Mouse (Mus musculus): ENCODE data around the gene Ppp4r1. TPM values are rescaled to one million over a fixed set of nuclear protein-coding genes. Genes with fewer than 3 reads are reported as not detected.

Gene Ppp4r1
- polyA plus RNA-seq, 1 experiment from 2014 or later = 21.2 TPM

DNA sequence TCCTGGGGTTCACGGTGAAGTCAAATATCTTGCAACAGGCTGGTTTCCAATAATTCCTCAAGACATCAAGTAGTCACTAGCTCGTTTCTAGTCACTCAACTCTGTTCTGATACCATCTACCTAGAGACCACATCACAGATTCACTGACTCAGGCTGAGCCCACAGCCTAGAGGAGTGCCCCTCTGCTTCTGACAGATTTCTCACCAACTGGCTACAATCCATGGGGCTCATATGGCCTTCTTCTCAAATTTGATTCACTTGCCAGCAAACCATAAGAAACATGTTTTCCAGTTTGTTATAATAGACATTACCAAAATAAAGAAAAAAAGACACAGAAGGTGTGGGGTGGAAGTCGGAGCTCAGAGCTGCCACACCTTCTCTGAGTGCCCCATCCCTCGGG is 40.8 kb upstream of the Ppp4r1 start:
- no peak for TF ChIP-seq CTCF (IDR thresholded peaks at IDR 0.05)
- TF ChIP-seq EP300 (IDR thresholded peaks at IDR 0.05) = no peak
- Histone ChIP-seq H3K4me2 (replicated peaks; ENCODE audit: low read depth, low read length) (no peak overlapping the region), H3K9me3 (ENCODE audit: low read length) (no peaks in the 10 kb centered on the region), H3K4me1 (ENCODE audit: insufficient read depth, low read depth, low read length) (no peaks in the 10 kb centered on the region), H3K9ac (replicated peaks; ENCODE audit: low read depth) (no peak overlapping the region), H3K27ac (ENCODE audit: low read length) (no peak overlapping the region), H3K27me3 (replicated peaks; ENCODE audit: insufficient read depth, low read length) (no peaks in the 10 kb centered on the region), H3K36me3 (ENCODE audit: insufficient read depth, low read length) (0 out of 2 replicates have a peak, but pooled peaks cover 4% of the 10 kb centered on the region), H3K4me3 (ENCODE audit: low read depth, low read length) (no peak overlapping the region)
- ATAC-seq (no peak), DNase-seq (ENCODE audit: low spot score) (no peak)
- 82% methylated on average over 4 of the region's 4 CpGs for WGBS

DNA sequence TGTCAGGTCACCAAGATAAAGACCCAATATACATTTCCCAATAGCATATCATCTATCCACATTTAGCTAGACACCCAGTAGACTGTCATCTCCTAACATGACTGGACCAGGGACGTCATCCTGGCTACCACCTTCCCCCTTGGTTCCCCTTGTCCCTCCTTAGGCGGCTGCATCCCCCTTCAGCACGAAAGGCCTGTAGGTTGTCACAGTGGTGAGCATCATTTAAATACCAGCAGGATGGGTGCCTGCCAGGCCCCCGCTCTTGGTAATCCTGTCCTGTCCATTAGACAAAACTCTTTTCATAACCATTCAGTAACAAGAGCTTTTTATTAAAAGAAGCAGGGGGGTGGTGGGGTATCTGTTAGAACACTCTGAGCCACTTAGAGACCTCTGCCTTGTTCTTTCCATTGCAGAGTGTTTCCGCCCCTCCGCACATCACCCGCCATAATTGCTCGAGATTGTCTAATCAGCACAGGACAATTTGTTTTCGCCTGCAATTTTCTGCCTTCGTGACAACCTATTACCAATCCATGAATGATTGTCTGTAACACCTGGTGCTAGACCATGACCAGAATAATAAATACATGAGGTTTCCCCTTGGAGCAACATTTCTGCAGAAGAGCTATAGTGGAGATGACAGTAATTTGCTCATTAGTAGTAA is 40.0 kb upstream of the Ppp4r1 start:
- Histone ChIP-seq H3K4me1 (ENCODE audit: insufficient read depth, low read depth, low read length) (no peaks in the 10 kb centered on the region), H3K27ac (ENCODE audit: low read length) (no peak overlapping the region), H3K36me3 (ENCODE audit: insufficient read depth, low read length) (0 out of 2 replicates have a peak, but pooled peaks cover 4% of the 10 kb centered on the region), H3K4me2 (replicated peaks; ENCODE audit: low read depth, low read length) (no peak overlapping the region), H3K9me3 (ENCODE audit: low read length) (no peaks in the 10 kb centered on the region), H3K27me3 (replicated peaks; ENCODE audit: insufficient read depth, low read length) (no peaks in the 10 kb centered on the region), H3K4me3 (ENCODE audit: low read depth, low read length) (no peak overlapping the region), H3K9ac (replicated peaks; ENCODE audit: low read depth) (no peak overlapping the region)
- 94% methylated on average over 10 of the region's 10 CpGs for WGBS
- TF ChIP-seq CTCF (IDR thresholded peaks at IDR 0.05) = no peak
- no peak for TF ChIP-seq EP300 (IDR thresholded peaks at IDR 0.05)
- DNase-seq (ENCODE audit: low spot score) (no peak), ATAC-seq (no peak)

GRCm38 (mm10) chr17:65742969-65743368 is 39.4 kb upstream of the Ppp4r1 start:
- DNase-seq (ENCODE audit: low spot score) (no peak), ATAC-seq (no peak)
- Histone ChIP-seq H3K9ac (replicated peaks; ENCODE audit: low read depth) (no peak overlapping the region), H3K27ac (ENCODE audit: low read length) (no peak overlapping the region), H3K27me3 (replicated peaks; ENCODE audit: insufficient read depth, low read length) (no peaks in the 10 kb centered on the region), H3K4me2 (replicated peaks; ENCODE audit: low read depth, low read length) (no peak overlapping the region), H3K36me3 (ENCODE audit: insufficient read depth, low read length) (0 out of 2 replicates have a peak, but pooled peaks cover 4% of the 10 kb centered on the region), H3K9me3 (ENCODE audit: low read length) (no peaks in the 10 kb centered on the region), H3K4me3 (ENCODE audit: low read depth, low read length) (no peak overlapping the region), H3K4me1 (ENCODE audit: insufficient read depth, low read depth, low read length) (no peaks in the 10 kb centered on the region)
- WGBS = 75% methylated on average over 4 of the region's 4 CpGs
- TF ChIP-seq EP300 (IDR thresholded peaks at IDR 0.05) = no peak
- TF ChIP-seq CTCF (IDR thresholded peaks at IDR 0.05) = no peak

DNA sequence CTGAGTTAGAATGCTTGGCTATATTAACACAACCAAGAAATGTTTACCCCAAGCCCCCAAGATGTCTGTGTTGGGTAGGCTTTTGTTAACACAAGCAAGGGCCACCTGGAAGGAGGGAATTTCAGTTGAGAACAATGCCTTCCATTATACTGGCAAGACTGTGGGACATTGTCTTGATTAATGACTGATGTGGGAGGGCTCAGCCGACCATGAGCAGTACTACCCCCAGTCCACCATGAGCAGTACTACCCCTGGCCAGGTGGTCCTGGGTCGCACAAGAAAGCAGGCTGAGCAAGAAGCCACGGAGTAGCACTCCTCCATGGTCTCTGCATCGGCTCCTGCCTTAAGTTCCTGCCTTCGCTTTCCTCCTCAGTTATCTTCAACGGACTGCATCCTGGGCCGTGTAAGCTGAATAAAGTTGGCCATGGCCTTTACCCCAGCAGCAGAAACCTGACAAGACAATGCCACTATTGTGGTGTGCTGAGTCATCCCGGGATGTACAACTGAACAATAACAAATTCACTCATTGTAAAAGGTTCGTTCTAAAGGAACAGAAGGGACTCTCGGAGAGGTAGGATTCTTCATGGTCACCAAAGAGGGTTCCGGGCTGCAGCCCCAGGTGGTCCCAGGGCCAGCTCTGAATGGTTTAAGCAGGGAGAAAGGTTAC is 38.6 kb upstream of the Ppp4r1 start:
- DNase-seq (ENCODE audit: low spot score) (no peak), ATAC-seq (no peak)
- Histone ChIP-seq H3K27ac (ENCODE audit: low read length) (no peak overlapping the region), H3K4me2 (replicated peaks; ENCODE audit: low read depth, low read length) (no peak overlapping the region), H3K4me1 (ENCODE audit: insufficient read depth, low read depth, low read length) (no peaks in the 10 kb centered on the region), H3K27me3 (replicated peaks; ENCODE audit: insufficient read depth, low read length) (no peaks in the 10 kb centered on the region), H3K36me3 (ENCODE audit: insufficient read depth, low read length) (0 out of 2 replicates have a peak, but pooled peaks cover 4% of the 10 kb centered on the region), H3K9me3 (ENCODE audit: low read length) (no peaks in the 10 kb centered on the region), H3K4me3 (ENCODE audit: low read depth, low read length) (no peak overlapping the region), H3K9ac (replicated peaks; ENCODE audit: low read depth) (no peak overlapping the region)
- TF ChIP-seq EP300 (IDR thresholded peaks at IDR 0.05) = no peak
- TF ChIP-seq CTCF (IDR thresholded peaks at IDR 0.05) = no peak
- WGBS = 78% methylated on average over 11 of the region's 11 CpGs

DNA sequence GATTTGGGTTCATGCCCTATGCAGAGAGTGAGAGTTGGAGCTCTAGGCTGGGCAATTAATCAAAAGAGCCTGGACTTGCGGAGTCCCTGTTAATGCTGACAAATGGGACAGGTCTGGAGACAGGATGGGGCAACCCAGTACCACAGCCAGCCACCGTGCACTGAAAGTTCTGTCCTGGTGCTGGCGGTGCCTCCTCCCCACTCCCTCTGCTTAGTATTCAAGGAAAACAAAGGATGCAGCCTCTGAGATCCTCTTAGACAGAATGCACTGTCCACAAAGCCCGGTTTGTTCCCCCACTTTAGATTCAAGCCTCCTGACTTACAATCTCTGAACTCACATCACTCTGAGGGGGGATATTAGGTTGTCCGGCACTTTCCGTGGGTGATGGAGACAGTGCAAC is 36.1 kb upstream of the Ppp4r1 start:
- Histone ChIP-seq H3K36me3 (ENCODE audit: insufficient read depth, low read length) (no peaks in the 10 kb centered on the region), H3K9ac (replicated peaks; ENCODE audit: low read depth) (no peak overlapping the region), H3K27ac (ENCODE audit: low read length) (no peak overlapping the region), H3K4me3 (ENCODE audit: low read depth, low read length) (no peak overlapping the region), H3K27me3 (replicated peaks; ENCODE audit: insufficient read depth, low read length) (no peaks in the 10 kb centered on the region), H3K4me2 (replicated peaks; ENCODE audit: low read depth, low read length) (no peak overlapping the region), H3K9me3 (ENCODE audit: low read length) (0 out of 2 replicates have a peak, but pooled peaks cover 3% of the 10 kb centered on the region), H3K4me1 (ENCODE audit: insufficient read depth, low read depth, low read length) (no peaks in the 10 kb centered on the region)
- TF ChIP-seq CTCF (IDR thresholded peaks at IDR 0.05) (no peak), EP300 (IDR thresholded peaks at IDR 0.05) (no peak)
- ATAC-seq = no peak
- 87% methylated on average over 6 of the region's 6 CpGs for WGBS
- DNase-seq (ENCODE audit: low spot score) = no peak

DNA sequence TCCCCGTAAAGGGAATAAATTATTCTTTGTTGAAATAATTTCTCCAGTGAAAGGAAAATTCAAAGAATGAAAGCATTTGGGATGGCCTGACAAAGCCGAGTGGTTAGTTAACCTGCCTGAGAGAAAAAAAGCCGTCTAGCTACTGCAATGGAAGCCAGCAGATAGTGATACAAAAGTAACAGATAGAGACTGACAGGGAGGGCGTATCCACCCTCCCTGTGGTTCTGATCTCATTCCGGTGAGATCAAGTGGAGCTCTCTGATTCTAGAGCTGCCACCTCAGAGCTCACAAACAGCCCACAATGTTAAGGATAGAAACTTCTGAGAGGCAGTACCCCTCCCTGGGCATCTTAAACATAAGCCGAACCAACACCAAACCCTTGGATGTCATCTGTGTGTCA is 33.4 kb upstream of the Ppp4r1 start:
- H3K4me2 ChIP-seq (replicated peaks; ENCODE audit: low read depth, low read length) = no peak overlapping the region
- no peak overlapping the region for H3K4me3 ChIP-seq (ENCODE audit: low read depth, low read length)
- no peak for ATAC-seq
- no peaks in the 10 kb centered on the region for H3K27me3 ChIP-seq (replicated peaks; ENCODE audit: insufficient read depth, low read length)
- WGBS = 76% methylated on average over 6 of the region's 6 CpGs
- H3K4me1 ChIP-seq (ENCODE audit: insufficient read depth, low read depth, low read length) = no peaks in the 10 kb centered on the region
- no peak for TF ChIP-seq EP300 (IDR thresholded peaks at IDR 0.05)
- TF ChIP-seq CTCF (IDR thresholded peaks at IDR 0.05) = no peak
- no peak for DNase-seq (ENCODE audit: low spot score)
- no peaks in the 10 kb centered on the region for H3K36me3 ChIP-seq (ENCODE audit: insufficient read depth, low read length)
- no peak overlapping the region for H3K9ac ChIP-seq (replicated peaks; ENCODE audit: low read depth)
- H3K27ac ChIP-seq (ENCODE audit: low read length) = no peak overlapping the region
- 0 out of 2 replicates have a peak, but pooled peaks cover 3% of the 10 kb centered on the region for H3K9me3 ChIP-seq (ENCODE audit: low read length)

Data from lung, postnatal 0 days (tissue).